In the genomic region with DNA sequence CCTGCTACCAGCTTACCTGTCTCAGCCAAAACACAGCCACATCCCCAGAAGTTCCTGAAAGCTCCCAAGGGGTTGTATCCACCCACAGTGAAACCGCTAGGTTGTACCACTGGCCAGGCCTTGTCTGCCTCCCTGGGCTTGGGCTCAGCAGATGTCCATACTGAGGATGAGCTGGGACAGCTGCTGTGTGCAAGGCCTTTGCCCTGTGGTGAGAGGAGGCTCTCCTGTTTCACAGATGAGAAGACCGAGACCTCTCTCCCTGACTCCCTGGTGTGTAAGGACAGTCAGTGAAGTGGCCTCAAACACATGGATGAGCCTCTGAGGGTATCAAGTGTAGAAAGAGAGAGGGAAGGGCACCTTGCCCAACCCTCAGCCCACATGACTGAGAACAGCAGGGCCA, we compare ENCODE assay signal across 12 mouse cellular contexts. TPM values are rescaled to one million over a fixed set of nuclear protein-coding genes. Genes with fewer than 3 reads are reported as not detected.
A peak's percentile ranks its signal among the peaks of the same experiment; 100 is the strongest.
DNase-seq lines count a peak whose midpoint lies in the region; ATAC-seq and TF ChIP-seq lines count a peak whose summit lies in the region.
"Had no signal": no experiment of that assay in that cellular context is flagged by ENCODE, and none has a peak within 500 bp of the region (broad histone marks: within the 10 kb centered on the region; RNA-seq: fewer than 3 reads in every experiment).

No protein-coding gene starts in this region.

- H3K4me2 ChIP-seq in liver, embryonic 12.5 days = 0 out of 2 replicates have a peak overlapping the region, but pooled peaks have one; percentile 4
- H3K4me2 ChIP-seq in hindbrain, embryonic 11.5 days (replicated peaks; ENCODE audit: low read depth, low read length) = no peak overlapping the region
- H3K4me2 ChIP-seq: forebrain, embryonic 13.5 days; hindbrain, embryonic 12.5 days had no signal

- H3ac ChIP-seq in C2C12 (ENCODE audit: control insufficient read depth, insufficient read length, low read depth) = no peak overlapping the region

- peaks cover 24% of the 10 kb centered on the region for H3K4me1 ChIP-seq in kidney, adult 2 months (ENCODE audit: control insufficient read depth, insufficient read depth, low read length)
- H3K4me1 ChIP-seq in E14TG2a.4 (replicated peaks; ENCODE audit: low read depth, low read length) = peaks cover 95% of the 10 kb centered on the region
- H3K4me1 ChIP-seq in liver, embryonic 12.5 days = peaks cover 94% of the 10 kb centered on the region
- H3K4me1 ChIP-seq in hindbrain, embryonic 11.5 days (replicated peaks; ENCODE audit: control insufficient read depth, insufficient read depth, low read length) = no peaks in the 10 kb centered on the region

- no peaks in the 10 kb centered on the region for H3K27me3 ChIP-seq in kidney, adult 2 months (replicated peaks; ENCODE audit: control insufficient read depth, insufficient read depth, low read length)
- no peaks in the 10 kb centered on the region for H3K27me3 ChIP-seq in C2C12 (ENCODE audit: control insufficient read depth, insufficient read depth, insufficient read length)
- H3K27me3 ChIP-seq in E14TG2a.4 (ENCODE audit: insufficient read depth, low read length) = no peaks in the 10 kb centered on the region
- H3K27me3 ChIP-seq in liver, embryonic 12.5 days (replicated peaks) = no peaks in the 10 kb centered on the region
- no peaks in the 10 kb centered on the region for H3K27me3 ChIP-seq in hindbrain, embryonic 11.5 days (ENCODE audit: control insufficient read depth, insufficient read depth, low read length)
- H3K27me3 ChIP-seq: forebrain, embryonic 13.5 days; hindbrain, embryonic 12.5 days had no signal

- H3K9ac ChIP-seq in liver, embryonic 12.5 days = no peak overlapping the region
- no peak overlapping the region for H3K9ac ChIP-seq in hindbrain, embryonic 11.5 days (ENCODE audit: low read depth, low read length)
- H3K9ac ChIP-seq: forebrain, embryonic 13.5 days; hindbrain, embryonic 12.5 days had no signal

- no peak for DNase-seq in kidney, adult 2 months
- no peak for DNase-seq in kidney, postnatal 4 days
- DNase-seq in neural tube, embryonic 10.5 days (ENCODE audit: extremely low spot score, low spot score) = no peak
- DNase-seq in layer of hippocampus, postnatal 25 days (ENCODE audit: extremely low spot score in 1 of 2, low spot score in 1 of 2) = no peak
- no peak for DNase-seq in hindbrain, embryonic 11.5 days (ENCODE audit: low spot score)
- DNase-seq: adrenal gland, postnatal 14 days; gastrocnemius, postnatal 14 days had no signal

- H3K9me3 ChIP-seq in E14TG2a.4 (ENCODE audit: low read length) = no peaks in the 10 kb centered on the region
- H3K9me3 ChIP-seq in liver, embryonic 12.5 days (replicated peaks) = no peaks in the 10 kb centered on the region
- no peaks in the 10 kb centered on the region for H3K9me3 ChIP-seq in hindbrain, embryonic 11.5 days (ENCODE audit: control insufficient read depth, low read length)
- H3K9me3 ChIP-seq: forebrain, embryonic 13.5 days; hindbrain, embryonic 12.5 days had no signal

- TF ChIP-seq CTCF in kidney, adult 2 months (conservative IDR thresholded peaks at IDR 0.05; ENCODE audit: insufficient read depth, insufficient read length, low read depth, low read length) = no peak
- no peak for TF ChIP-seq CTCF in C2C12 (IDR thresholded peaks at IDR 0.05; ENCODE audit: control insufficient read depth, insufficient read depth, insufficient read length)
- TF ChIP-seq CTCF in E14TG2a.4 (conservative IDR thresholded peaks at IDR 0.05; ENCODE audit: low read length) = no peak

- no peak for TF ChIP-seq POLR2A in kidney, adult 2 months (IDR thresholded peaks at IDR 0.05; ENCODE audit: low read depth, low read length)

- peaks cover 99% of the 10 kb centered on the region for H3K79me3 ChIP-seq in C2C12 (ENCODE audit: low read depth)

- 0 out of 2 replicates have a peak overlapping the region, but pooled peaks have one; percentile 9 for H3K27ac ChIP-seq in kidney, adult 2 months (ENCODE audit: insufficient read depth, low read depth, low read length)
- peak overlapping the region; percentile 61 for H3K27ac ChIP-seq in liver, embryonic 12.5 days
- no peak overlapping the region for H3K27ac ChIP-seq in hindbrain, embryonic 11.5 days (ENCODE audit: low read depth, low read length)
- H3K27ac ChIP-seq: forebrain, embryonic 13.5 days; hindbrain, embryonic 12.5 days had no signal

- H3K36me3 ChIP-seq in kidney, adult 2 months (ENCODE audit: control insufficient read depth, insufficient read depth, low read length) = no peaks in the 10 kb centered on the region
- H3K36me3 ChIP-seq in C2C12 (ENCODE audit: control insufficient read depth, insufficient read depth) = peaks cover 44% of the 10 kb centered on the region
- H3K36me3 ChIP-seq in E14TG2a.4 (ENCODE audit: insufficient read depth, low read length) = peaks cover 9% of the 10 kb centered on the region; the same call in 1 of the 2 replicates
- H3K36me3 ChIP-seq in liver, embryonic 12.5 days = peaks cover 16% of the 10 kb centered on the region; the same call in 1 of the 2 replicates
- no peaks in the 10 kb centered on the region for H3K36me3 ChIP-seq in hindbrain, embryonic 11.5 days (ENCODE audit: control insufficient read depth, insufficient read depth, low read length)
- H3K36me3 ChIP-seq: hindbrain, embryonic 12.5 days had no signal

- WGBS in kidney, adult 2 months = 81% methylated on average over 2 of the region's 2 CpGs
- WGBS in liver, embryonic 12.5 days (ENCODE audit: insufficient replicate concordance) = 72% methylated on average over 2 of the region's 2 CpGs
- 86% methylated on average over 2 of the region's 2 CpGs for WGBS in hindbrain, embryonic 11.5 days

- H3K4me3 ChIP-seq in kidney, adult 2 months (ENCODE audit: insufficient read depth, low read depth, low read length) = no peak overlapping the region
- H3K4me3 ChIP-seq in C2C12 (ENCODE audit: insufficient read depth, poor library complexity, severe bottlenecking) (no peak overlapping the region), E14TG2a.4 (replicated peaks; ENCODE audit: low read length) (peak overlapping the region; percentile 21; the same call in 1 of the 2 replicates)
- no peak overlapping the region for H3K4me3 ChIP-seq in liver, embryonic 12.5 days
- no peak overlapping the region for H3K4me3 ChIP-seq in hindbrain, embryonic 11.5 days (ENCODE audit: low read depth, low read length)
- H3K4me3 ChIP-seq: forebrain, embryonic 13.5 days; hindbrain, embryonic 12.5 days had no signal

- peaks cover 100% of the 10 kb centered on the region for H3K79me2 ChIP-seq in C2C12 (ENCODE audit: control insufficient read depth, insufficient read depth)

- no peak for ATAC-seq in liver, embryonic 12.5 days
- no peak for ATAC-seq in hindbrain, embryonic 11.5 days (ENCODE audit: low FRiP score)
- ATAC-seq: forebrain, embryonic 13.5 days had no signal

TF ChIP-seq in C2C12, 6 proteins besides CTCF, POLR2A, EP300 and RAD21:
- TF ChIP-seq MYOD1 (IDR thresholded peaks at IDR 0.05; ENCODE audit: control insufficient read depth, insufficient read length, low read depth) (peak; percentile 91), CEBPB (IDR thresholded peaks at IDR 0.05; ENCODE audit: low read depth) (no peak)
TF ChIP-seq in C2C12: peak in this region for 1.

RNA-seq across cellular contexts. Expression of a gene that starts 11.2 kb away (rescaled TPM):
- 37.6 and 42.0 TPM in 2 replicates for polyA plus RNA-seq in kidney, adult 2 months (2012; rRNA removed)
- polyA plus RNA-seq in C2C12 (2012; fragmentation: generic; extraction: Trizol) = 155 TPM
- 40.5 and 45.1 TPM in 2 replicates for polyA plus RNA-seq in liver, embryonic 12.5 days (2016; fragmentation: Nextera tagmentation; extraction: Ambion mirVana)
- 10 to 100 TPM; 45.9 to 46.2 TPM for total RNA-seq in layer of hippocampus, postnatal 25 days (2021)
- polyA plus RNA-seq in hindbrain, embryonic 11.5 days (2014; fragmentation: Nextera tagmentation; extraction: Ambion mirVana) = 27.0 and 32.3 TPM in 2 replicates

RNA-seq across cellular contexts. Expression of a gene that starts 32.0 kb away (rescaled TPM):
- 0.14 TPM in 1 of 2 replicates, not detected in the other for polyA plus RNA-seq in kidney, adult 2 months (2012; rRNA removed)
- 0.06 TPM for polyA plus RNA-seq in C2C12 (2012; fragmentation: generic; extraction: Trizol)
- 0.15 and 0.16 TPM in 2 replicates for polyA plus RNA-seq in liver, embryonic 12.5 days (2016; fragmentation: Nextera tagmentation; extraction: Ambion mirVana)
- 1 to 10 TPM; 7.4 to 7.9 TPM for total RNA-seq in layer of hippocampus, postnatal 25 days (2021)
- 0.59 and 0.88 TPM in 2 replicates for polyA plus RNA-seq in hindbrain, embryonic 11.5 days (2014; fragmentation: Nextera tagmentation; extraction: Ambion mirVana)

RNA-seq across cellular contexts. Expression of a gene that starts 35.3 kb away (rescaled TPM):
- 0.35 TPM in 1 of 2 replicates, not detected in the other for polyA plus RNA-seq in kidney, adult 2 months (2012; rRNA removed)
- polyA plus RNA-seq in C2C12 (2012; fragmentation: generic; extraction: Trizol) = 1.9 TPM
- polyA plus RNA-seq in liver, embryonic 12.5 days (2016; fragmentation: Nextera tagmentation; extraction: Ambion mirVana) = 0.73 and 0.77 TPM in 2 replicates
- 1 to 10 TPM; 1.1 to 1.2 TPM for total RNA-seq in layer of hippocampus, postnatal 25 days (2021)
- polyA plus RNA-seq in hindbrain, embryonic 11.5 days (2014; fragmentation: Nextera tagmentation; extraction: Ambion mirVana) = 1.4 and 1.9 TPM in 2 replicates

RNA-seq across cellular contexts. Expression of a gene that starts 38.5 kb away (rescaled TPM):
- polyA plus RNA-seq in kidney, adult 2 months (2012; rRNA removed) = 26.7 and 29.1 TPM in 2 replicates
- polyA plus RNA-seq in C2C12 (2012; fragmentation: generic; extraction: Trizol) = 44.9 TPM
- 19.7 and 20.7 TPM in 2 replicates for polyA plus RNA-seq in liver, embryonic 12.5 days (2016; fragmentation: Nextera tagmentation; extraction: Ambion mirVana)
- 10 to 100 TPM; 35.3 to 40.1 TPM for total RNA-seq in layer of hippocampus, postnatal 25 days (2021)
- 17.6 and 22.8 TPM in 2 replicates for polyA plus RNA-seq in hindbrain, embryonic 11.5 days (2014; fragmentation: Nextera tagmentation; extraction: Ambion mirVana)

RNA-seq across cellular contexts. Expression of a gene that starts 55.2 kb away (rescaled TPM):
- polyA plus RNA-seq in kidney, adult 2 months (2012; rRNA removed) = 31.2 and 39.3 TPM in 2 replicates
- polyA plus RNA-seq in C2C12 (2012; fragmentation: generic; extraction: Trizol) = 26.2 TPM
- 23.1 and 26.1 TPM in 2 replicates for polyA plus RNA-seq in liver, embryonic 12.5 days (2016; fragmentation: Nextera tagmentation; extraction: Ambion mirVana)
- total RNA-seq in layer of hippocampus, postnatal 25 days (2021) = 10 to 100 TPM; 22.6 to 25.9 TPM
- polyA plus RNA-seq in hindbrain, embryonic 11.5 days (2014; fragmentation: Nextera tagmentation; extraction: Ambion mirVana) = 49.8 and 50.5 TPM in 2 replicates
